Mouse (Mus musculus) kidney, adult 9 months (tissue): ENCODE measurements around the gene Il31ra.

Experiments used
- DNase-seq: peaks from one replicate; pipeline ENCODE4 v3.0.0; 2022

Gene Il31ra

DNA sequence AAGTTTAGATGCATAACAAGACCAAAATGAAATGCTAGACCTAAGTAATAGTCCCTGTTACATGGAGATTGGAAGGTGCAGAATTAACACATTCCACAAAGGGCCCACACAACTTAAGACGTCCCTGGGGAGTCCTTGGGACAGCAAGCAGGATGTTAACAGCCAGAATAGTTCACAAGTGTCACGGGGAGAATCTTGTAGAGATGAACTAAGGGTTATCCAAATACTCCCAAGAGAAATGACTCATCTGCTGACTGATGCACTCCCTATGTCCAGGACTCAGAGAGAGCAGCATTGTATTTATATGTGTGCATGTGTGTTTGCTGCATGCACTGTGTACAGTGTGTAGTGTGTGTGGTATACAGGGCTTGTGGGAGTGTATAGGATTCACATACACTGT is 37.7 kb downstream of the Il31ra start:
- DNase-seq, result peak; percentile 38

DNA sequence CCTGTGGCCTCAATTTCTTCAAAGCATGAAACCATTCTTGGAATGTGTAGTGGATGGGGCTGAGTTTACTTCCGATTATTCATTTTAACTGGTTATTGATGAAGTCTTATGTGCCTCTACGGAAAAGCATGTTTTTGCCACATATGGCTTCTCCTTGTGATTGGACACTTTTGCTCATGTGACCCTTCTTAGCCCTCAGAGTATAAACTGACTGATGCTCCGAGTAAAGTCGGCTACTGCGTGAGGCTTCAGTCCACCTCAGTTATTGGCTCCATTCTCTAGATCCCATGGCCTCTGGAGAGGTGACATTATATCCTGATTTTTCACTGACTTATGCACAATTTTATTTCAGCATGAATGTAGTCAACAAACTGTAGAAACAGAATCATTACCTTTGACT is 40.9 kb downstream of the Il31ra start:
- no peak for DNase-seq

DNA sequence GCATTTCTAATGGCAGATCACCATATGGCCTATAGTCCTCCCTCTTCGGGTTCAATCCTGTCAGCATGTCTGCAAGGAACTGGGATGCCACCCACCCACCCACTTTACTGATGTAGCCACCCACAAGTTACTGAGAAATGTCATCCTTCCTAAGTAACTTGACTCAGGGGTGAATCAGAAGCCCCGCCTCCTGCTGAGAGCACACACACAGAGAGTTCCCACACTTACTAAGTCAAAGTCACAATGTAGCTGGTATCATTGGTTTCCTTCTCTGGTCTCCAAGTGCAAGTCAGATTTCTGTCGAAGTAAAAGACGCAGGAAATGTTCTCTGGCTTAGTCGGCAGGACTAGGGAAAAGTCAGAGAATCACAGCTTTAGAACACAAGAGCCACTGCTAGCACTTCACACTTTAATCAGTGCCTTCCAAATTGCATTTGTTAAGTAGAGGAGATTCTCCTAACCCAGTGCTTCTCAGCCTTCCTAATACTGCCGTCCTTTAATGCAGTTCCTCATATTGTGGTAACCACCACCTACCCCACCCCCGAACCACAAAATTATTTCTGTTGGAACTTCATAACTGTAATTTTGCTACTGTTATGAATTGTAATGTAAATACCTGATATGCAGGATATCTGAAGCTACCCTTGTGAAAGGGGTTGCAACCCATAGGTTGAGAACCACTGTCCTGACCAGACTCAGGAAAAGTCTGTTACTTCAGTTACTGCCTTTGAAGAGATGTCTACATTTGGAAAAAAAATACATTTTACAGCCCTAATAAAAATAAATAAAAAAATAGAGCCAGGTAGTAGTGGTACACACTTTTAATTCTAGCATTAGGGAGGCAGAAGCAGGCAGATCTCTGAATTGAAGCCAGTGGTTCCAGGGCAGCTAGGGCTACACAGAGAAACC is 42.3 kb downstream of the Il31ra start:
- no peak for DNase-seq

DNA sequence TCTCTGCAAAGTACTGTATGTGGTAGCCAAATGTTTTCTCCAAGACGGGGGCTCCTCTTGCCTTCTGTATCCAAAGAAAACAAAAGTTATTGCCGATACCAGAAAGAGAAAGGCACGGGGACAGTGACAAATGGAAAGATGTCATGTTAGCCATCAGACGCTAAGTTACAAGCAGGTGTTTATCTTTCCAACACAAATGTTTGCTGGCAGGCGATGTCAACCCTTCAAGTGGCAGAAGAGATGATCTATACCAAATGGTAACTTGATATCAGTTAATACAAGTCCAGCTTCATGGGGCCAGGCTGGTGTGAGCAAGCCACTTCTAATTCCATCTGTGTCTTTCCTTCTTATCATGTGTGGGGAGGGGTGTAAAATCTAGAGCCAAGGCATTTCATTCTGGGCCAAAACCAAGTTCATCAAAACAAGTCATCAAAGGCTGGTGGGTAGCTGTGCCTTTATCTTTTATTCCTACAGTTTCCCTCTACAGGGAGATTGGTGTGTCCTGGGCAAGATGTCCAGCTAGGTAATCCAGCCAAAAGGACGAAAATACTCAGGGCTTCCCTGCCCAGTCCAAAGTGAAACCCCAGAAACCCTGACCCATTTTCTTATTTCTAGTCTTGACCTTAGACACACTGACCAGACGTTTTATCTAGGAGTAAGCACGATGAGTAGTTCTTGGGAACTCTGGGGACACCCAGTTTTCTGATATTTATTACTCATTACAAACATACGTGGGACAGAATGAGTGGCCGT is 52.8 kb downstream of the Il31ra start:
- no peak for DNase-seq

DNA sequence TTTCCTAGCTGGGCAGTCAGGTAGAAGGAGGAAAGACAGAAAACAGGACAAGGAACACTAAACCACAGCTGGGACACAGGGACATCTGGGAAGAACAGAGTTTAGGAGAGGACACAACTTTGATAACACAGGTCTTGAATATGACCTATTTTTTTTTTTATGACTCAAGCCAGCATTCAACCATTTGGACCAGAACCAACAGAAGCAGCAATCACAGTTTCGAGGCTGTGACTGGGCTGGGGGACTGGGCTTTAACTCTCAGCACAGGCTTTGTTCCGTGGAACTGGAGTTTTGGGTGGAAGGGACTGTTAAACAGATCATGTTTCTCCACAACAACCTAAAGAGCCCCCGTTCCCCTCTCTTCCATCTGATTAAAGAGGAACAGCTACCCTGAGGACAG is 53.5 kb downstream of the Il31ra start:
- no peak for DNase-seq

DNA sequence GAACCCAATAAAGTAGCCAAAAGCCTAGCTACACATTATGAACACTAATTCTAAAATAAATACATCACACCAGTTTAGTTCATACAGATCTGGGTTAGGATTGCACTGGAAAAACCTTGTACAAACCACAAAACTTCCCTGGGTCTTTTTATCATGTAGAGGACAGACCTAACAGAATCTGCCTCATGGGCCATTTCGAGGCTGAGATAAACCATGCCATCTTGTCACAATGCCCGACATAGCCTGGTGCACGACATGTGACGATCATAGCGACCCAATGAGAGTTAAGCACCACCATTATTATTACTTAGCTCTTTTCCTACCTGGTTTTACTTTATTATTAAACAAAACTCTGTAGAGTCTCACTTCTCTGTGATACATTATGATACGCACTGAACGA is 57.1 kb downstream of the Il31ra start:
- DNase-seq, result no peak

DNA sequence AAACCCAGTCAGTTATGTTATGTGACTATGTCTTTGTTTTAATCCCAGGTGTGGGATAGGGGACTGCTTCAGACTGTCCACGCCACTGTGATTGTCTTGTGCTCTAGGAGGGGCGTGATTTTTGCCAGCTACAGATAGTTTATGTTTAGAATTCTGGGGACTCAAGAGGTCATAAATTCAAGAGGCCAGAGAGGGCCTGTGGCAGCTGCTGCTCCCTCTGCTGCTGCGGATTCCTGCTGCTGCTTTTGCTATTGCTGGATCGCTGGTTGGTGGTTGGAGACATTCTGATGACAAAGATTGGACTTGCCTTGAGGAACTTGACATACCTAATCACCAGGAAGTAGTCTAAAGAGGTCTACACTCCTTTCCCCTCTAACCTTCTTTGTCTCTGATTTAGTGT is 57.5 kb downstream of the Il31ra start:
- no peak for DNase-seq

DNA sequence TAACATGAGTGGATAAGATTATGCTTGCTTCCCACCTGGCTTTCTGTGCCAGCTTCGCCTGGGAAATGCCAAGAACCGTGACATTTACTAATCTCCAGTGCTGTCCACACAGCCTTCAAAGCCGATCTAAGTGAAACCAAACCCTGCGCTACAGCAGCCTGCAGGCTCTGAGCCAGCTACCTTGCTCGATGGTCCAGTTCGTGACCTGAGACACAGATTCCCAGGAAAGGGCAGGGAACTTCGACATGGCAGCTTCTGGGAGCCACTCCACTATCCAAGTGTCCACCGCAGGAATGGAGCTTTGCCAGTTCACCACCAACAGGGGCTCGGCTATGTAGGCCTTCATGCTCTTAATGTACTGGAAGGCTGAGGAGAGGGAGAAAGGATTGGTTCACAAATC is 60.6 kb downstream of the Il31ra start:
- DNase-seq, result peak; percentile 36

DNA sequence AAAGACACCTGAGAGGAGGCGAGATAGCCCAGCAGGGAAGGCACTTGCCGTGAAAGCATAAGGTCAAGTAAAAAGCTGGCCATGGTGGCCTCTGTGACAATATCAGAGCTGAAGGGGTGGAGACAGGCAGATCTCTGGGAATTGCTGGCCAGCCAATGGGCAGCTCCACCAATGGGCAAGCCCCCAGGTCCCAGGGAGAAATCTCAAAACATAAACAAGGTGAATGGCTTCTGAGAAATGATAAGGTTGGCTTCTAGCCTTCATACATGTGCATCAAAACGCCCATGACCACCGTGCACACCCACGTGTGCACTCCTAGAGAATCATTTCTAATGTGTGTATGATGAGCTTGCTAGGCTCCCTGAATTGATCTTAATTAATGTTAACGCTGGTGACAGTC is 61.9 kb downstream of the Il31ra start:
- DNase-seq, result no peak

DNA sequence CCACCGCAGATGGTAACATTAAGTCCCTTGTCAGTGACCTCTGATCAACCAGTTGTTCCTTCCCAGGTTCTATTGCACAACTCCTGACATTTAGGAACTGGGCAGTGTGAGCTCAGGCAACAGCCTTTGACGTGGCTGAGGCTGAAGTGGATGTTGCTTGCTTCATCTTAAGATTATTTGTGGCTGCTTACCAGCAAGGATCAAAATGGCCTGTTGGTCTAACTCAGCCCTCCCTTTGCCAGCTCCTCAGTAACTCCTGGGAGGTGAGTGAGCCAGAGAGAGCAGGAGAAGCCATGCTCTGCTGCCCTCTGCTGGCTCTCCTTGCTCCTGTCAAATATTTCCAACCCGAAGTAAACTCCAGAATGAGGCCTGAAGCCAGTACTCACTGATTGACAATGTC is 64.3 kb downstream of the Il31ra start:
- peak; percentile 89 for DNase-seq

DNA sequence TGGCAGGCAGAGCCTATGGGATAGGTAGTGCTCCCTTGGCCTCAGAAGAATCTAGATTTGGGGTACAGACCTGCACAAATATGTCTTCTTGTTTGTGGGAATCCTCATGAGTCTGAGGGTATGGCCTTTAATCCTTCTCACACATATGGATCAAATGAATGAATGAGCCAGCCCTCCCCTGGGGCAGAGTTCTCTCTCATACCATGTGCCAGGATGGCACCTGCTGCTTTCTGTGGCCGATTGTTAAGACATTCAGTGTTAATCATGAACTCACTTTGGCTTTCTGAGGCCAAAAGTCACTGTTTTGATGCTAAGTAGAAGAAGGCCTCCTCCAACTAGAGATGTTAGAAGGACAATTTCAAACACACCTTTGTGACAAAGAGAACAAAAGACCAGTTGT is 67.0 kb downstream of the Il31ra start:
- peak; percentile 77 for DNase-seq

DNA sequence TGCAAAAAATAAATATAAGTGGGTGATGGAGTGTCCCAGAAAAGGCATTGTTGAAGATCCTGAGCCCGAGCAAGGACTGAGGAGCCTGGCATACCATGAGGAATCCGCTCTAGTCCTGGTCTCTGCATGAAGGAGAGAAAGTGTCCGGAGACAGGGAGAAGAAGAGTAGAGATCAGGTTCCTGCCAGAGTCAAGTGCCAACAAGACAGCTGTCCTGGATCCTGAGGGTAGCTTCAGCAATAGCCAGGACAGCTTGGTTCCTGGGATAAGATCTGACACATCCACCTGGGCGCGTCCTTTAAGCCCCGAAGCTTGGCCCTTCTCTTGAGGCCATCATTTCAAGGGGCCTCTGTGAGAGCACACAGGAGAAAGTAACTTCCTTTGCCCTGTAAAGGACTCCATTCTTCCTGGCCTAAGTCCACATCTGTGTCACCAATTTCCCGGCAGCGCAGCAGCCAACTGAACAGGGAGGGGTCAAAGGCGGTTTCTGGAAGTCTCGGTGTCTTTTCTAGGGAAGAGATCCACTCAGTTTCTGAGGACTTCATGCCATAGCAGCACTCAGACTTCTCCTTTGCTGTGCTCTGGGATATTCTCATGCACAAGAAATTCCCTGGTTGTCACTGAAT is 70.7 kb downstream of the Il31ra start:
- peak; percentile 39 for DNase-seq

DNA sequence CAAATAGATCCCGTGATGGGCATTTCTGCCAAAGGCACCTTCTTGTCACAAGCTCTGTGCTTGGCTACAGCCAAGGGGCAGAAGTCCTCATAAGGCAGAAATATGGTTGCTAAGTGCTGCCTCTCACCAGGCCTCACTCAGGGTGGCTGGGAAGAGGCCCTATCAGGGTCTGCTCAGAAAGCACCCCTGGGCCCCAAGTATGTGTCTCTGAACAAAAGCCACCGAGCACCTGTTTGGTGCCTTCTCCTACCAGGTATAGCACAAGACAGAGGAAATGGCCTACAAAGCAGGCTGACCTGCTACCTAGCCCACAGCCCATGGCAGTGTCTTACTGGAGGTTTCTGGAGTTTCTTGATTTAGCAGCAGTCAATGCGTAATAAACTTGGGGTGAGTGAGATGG is 71.3 kb downstream of the Il31ra start:
- no peak for DNase-seq

DNA sequence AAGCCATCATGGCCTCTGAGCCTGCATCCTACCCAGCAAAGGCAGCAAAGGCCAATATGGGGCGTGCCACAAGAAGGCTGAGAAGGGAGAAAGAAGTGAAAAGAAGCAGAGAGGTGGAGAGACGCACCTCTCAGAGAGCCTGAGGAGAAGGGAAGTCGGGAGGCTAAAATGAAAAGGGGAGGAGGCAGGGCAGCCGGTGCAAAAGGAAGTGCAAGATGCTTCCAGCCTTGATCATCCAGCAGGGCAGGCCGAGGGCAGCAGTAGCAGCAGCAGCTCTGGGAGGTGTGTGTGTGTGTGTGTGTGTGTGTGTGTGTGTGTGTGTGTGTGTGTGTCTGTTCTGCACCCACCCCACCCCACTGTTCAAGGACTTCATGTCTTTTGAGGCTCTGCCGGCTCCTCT is 71.9 kb downstream of the Il31ra start:
- no peak for DNase-seq

DNA sequence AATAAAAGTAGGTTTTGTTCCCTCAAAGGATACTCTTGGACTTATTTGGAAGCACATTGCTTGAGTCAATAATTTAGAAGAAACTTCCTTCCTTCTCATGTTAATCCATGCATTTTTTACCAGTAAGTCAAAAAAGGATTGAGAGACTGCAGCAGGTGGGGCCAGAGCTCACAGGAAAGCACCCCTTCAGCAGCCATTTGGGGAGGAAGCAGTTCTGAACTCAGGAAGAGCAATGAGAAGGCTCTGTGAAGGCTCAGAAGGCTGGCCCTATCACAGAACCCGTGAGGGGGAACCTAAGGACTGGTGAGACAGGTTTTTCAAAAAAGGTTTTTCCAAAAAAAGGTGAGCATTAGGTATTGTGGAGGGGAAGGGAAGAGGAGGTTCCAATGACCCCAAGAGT is 79.6 kb downstream of the Il31ra start:
- DNase-seq, result no peak

DNA sequence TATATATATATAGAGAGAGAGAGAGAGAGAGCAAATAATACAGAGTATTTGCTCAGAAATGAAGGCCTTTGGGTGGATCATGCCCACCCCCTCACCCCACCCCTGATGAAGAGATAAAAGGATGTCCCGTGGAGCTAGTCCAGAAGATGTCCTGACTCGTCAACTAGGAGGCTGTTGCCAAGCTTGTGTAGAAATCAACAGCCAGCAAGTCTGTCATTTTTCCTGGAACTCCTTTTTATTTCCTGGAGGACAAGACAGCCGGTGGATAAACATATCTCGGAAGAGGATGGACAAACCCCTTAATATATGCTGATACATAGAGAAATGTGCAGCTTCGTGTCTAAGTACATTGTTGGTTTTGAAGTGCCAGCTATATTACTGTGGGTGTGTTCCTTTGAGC is 81.3 kb downstream of the Il31ra start:
- DNase-seq, result no peak

DNA sequence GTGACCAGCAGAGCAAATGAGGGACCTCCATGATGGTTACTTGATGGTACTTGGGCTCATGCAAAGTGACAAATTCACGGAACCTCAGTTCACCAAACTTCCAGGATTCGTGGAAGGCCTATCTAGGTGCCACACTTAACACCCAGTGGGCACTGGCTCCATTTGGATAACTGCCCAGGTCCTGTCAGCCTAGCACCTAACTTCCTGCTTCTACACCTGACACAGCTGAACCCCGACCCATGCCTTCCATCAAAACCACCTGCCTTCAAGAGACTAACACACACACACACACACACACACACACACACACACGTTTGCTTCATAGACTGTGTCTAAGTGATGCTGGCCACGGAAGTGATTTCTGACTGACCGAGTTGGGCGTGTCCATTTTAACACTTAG is 82.3 kb downstream of the Il31ra start:
- no peak for DNase-seq

DNA sequence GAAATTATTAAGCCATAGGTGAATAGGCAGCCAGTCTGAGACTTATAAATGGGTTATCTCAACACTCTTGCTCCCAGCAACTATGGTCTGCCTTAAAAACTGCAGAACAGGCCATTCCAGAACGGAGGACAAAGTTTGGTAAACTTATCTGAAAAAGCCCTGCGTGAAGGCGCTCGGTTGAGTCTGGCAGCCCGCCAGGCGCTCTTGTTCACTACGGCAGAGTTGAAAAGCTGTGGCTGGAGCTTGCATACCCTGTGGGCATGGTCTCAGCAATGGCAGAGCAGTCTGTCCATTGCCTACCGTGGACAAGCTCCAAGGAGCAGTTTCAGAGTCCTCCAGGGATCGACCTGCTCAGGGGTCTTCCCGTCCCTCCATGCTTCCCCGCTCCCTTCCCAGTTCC is 82.9 kb downstream of the Il31ra start:
- DNase-seq, result peak; percentile 23

DNA sequence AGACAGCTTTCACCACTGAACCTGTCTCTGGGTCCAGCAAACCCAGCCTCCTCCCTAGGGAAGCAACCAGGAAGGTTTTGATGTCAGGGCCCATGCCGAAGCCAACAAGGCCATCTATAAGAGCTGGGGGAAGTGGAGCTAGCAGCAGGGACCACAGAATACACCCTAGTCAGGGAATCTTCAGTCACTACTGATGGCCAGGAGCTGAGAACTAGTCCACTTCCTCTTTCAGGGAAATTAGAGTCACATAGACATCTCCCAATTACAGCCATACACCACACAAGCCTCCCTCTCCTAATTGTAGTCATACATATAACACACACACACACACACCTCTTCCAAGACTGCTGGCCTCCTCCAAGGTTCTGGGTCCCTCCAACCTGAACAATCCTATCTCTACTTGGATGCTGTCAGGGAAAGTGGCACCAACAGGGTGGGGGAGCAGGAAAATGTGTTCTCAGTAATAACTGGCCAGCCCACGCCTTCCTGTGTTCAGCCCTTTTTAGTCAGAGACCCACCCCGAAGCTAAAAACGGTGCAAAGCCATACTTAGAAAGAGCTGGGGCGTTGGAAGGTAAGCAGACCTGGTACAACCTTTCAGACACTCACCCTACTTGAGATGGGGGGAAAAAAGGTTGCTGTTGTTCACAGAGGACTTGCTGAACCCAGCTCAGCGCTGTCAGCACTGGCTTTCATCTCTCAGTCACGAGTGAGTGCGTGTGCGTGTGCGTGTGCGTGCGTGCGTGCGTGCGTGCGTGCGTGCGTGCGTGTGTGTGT is 83.5 kb downstream of the Il31ra start:
- no peak for DNase-seq

DNA sequence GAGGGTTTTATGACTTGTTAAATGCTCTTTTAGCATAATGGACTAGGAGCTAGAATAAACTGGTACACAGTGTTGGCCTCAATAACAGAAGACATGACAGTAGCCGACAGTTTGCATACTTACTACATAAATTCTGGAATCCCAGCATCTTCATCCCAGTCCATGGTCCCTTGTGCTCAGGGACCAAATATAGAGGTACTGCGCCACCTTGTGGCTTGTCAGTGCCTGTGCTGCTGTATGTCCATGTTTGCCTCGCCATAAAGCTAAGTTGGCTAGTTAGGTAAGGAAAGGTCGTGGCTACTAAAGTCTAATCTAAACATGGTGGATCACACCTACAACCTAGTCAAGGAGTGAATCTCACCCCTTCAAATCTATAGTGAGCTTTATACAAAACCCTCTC is 84.7 kb downstream of the Il31ra start:
- DNase-seq, result peak; percentile 70

DNA sequence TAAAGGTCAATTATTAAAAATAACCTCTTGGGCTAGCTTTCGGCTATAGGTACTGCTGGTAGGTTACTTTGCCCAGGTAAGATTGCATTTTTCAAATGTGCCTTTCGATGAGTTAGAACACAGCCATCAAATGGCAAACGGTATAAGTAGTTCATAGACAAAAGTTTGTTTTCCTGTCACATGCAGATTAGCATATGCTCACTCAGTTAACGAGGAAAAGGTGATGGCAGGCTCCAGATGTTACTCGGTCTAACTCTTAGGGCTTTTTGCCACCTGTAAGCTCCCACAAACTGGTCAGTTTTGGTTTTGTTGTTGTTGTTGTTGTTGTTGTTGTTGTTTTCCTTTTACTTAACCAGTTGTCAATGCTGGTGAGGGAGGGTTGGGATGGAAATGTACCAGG is 85.7 kb downstream of the Il31ra start:
- DNase-seq, result no peak

DNA sequence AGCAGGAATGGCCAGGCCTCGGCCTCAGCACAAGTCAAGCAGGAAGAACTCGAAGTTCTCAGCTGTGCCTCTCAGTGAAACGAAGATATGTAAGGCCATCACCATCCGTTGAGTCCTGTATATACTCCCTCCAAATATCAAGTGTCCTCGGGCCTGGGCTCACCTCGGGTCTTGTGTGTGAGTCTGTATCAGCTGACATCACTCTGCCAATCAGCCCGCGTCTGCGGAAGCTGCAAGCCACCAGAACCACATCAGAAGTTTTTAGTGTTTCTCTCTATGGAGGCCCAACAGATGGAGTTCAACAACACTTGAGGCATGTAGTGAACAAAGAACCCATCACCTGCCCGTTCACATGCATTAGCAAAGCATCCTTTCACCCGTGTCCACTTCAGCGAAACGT is 86.5 kb downstream of the Il31ra start:
- no peak for DNase-seq

DNA sequence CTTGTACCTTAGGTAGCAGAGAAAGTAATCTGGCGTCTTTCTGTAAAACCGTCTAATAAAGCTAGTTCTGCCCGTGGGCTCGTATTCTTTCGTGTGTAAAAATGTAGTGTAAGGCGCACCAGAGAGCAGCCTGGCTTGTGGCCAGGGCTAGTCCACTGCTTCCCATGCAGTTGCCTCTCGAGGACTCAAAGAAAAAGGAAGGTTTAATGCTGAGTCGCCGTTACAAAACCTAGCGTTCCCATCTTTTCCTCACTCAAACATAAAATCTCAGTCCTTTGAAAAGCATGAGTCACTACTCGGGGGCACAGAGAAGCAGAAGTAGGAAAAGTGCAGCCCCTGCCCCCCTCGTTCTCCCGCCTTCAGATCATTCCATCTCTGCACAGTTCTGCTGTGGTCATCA is 87.4 kb downstream of the Il31ra start:
- DNase-seq, result no peak
